Mouse (Mus musculus): ENCODE measurements at regions not wholly inside any gene's neighbourhood (a gene's known extent, or its start where the extent isn't known, plus 50 kb on each side); places are given as distances from the start of the nearest gene placed in this dataset.

DNA sequence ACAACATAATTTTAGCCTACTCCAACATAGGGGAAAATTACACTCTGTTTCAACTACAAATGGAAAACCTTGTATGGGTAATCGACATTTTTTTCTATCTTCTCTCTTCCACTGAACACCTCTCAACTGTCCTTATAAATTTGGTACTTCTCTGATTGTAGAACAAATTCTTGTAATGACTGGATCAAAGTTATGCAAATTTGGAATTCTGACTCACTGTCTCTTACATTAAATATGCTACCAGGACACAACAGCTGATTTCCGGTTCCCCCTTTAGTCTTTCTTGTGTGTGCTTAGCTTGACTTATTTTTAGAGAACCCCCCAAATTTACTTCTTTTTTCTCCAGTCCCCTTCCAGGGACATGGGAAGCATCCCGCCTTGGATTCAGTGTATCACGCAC, 68.2 kb upstream of the Slc44a3 start:
- Histone ChIP-seq H3K4me2 (replicated peaks; ENCODE audit: low read depth) (no peak overlapping the region), H3K27me3 (replicated peaks; ENCODE audit: control insufficient read depth, insufficient read depth, low read length) (0 out of 2 replicates have a peak, but pooled peaks cover 4% of the 10 kb centered on the region), H3K36me3 (ENCODE audit: control insufficient read depth, insufficient read depth) (no peaks in the 10 kb centered on the region), H3K4me3 (ENCODE audit: low read depth, low read length) (no peak overlapping the region), H3K27ac (ENCODE audit: low read depth, low read length) (no peak overlapping the region), H3K9ac (ENCODE audit: low read depth, low read length) (no peak overlapping the region), H3K4me1 (replicated peaks; ENCODE audit: control insufficient read depth, insufficient read depth, low read length) (peaks cover 5% of the 10 kb centered on the region), H3K9me3 (ENCODE audit: control insufficient read depth) (no peaks in the 10 kb centered on the region)
- TF ChIP-seq CTCF (IDR thresholded peaks at IDR 0.05; ENCODE audit: low read depth), result no peak
- ATAC-seq, result no peak
- 94% methylated on average over 4 of the region's 4 CpGs for WGBS

DNA sequence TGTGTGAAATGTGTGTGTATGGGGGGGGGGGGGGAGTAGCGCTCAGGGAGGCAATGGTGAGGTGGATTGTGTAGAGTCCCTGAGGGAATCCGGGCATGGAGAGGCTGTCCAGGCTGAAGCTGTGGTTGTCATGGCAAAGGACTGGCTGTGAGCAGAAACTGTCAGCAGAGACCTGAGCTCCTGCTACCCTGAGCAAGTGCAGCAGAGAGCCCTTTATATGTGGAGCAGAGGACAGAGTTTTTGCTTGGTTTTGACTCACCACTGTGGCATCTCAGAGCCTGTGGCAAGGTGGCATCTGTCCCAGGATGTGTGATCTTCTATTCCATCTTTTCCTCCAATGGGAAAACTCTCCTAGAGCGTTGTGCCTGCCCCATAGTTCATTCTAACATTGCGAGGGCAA, 65.8 kb upstream of the Slc44a3 start:
- H3K4me3 ChIP-seq (ENCODE audit: low read depth, low read length), result no peak overlapping the region
- TF ChIP-seq CTCF (IDR thresholded peaks at IDR 0.05; ENCODE audit: low read depth), result no peak
- H3K4me2 ChIP-seq (replicated peaks; ENCODE audit: low read depth), result no peak overlapping the region
- peaks cover 5% of the 10 kb centered on the region for H3K4me1 ChIP-seq (replicated peaks; ENCODE audit: control insufficient read depth, insufficient read depth, low read length)
- H3K36me3 ChIP-seq (ENCODE audit: control insufficient read depth, insufficient read depth), result no peaks in the 10 kb centered on the region
- H3K27me3 ChIP-seq (replicated peaks; ENCODE audit: control insufficient read depth, insufficient read depth, low read length), result 0 out of 2 replicates have a peak, but pooled peaks cover 4% of the 10 kb centered on the region
- 88% methylated on average over 4 of the region's 4 CpGs for WGBS
- ATAC-seq, result no peak
- H3K27ac ChIP-seq (ENCODE audit: low read depth, low read length), result no peak overlapping the region
- no peaks in the 10 kb centered on the region for H3K9me3 ChIP-seq (ENCODE audit: control insufficient read depth)
- no peak overlapping the region for H3K9ac ChIP-seq (ENCODE audit: low read depth, low read length)

DNA sequence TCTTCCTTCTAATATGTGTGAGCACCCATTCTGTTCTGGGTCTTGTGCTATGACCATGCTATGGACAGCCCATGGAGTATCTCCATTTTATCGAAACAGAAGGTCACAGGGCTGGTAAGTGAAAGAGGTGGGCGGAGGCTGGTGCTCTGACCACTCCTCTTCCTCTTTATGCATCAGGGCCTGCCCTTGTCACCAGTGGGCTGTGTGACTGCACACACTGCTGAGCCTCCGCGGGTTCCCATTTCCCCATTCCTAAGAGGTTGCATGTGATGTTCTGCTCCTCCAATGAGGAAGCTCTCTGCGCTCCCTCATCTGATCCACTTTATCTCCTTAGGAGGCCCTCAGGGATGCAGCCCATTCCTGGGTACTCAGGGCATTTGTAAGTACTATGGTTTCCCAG, 65.0 kb upstream of the Slc44a3 start:
- 87% methylated on average over 5 of the region's 5 CpGs for WGBS
- ATAC-seq, result no peak
- H3K9ac ChIP-seq (ENCODE audit: low read depth, low read length), result no peak overlapping the region
- no peak for TF ChIP-seq CTCF (IDR thresholded peaks at IDR 0.05; ENCODE audit: low read depth)
- no peaks in the 10 kb centered on the region for H3K36me3 ChIP-seq (ENCODE audit: control insufficient read depth, insufficient read depth)
- no peak overlapping the region for H3K27ac ChIP-seq (ENCODE audit: low read depth, low read length)
- peaks cover 1% of the 10 kb centered on the region for H3K4me1 ChIP-seq (replicated peaks; ENCODE audit: control insufficient read depth, insufficient read depth, low read length)
- H3K27me3 ChIP-seq (replicated peaks; ENCODE audit: control insufficient read depth, insufficient read depth, low read length), result 0 out of 2 replicates have a peak, but pooled peaks cover 4% of the 10 kb centered on the region
- H3K9me3 ChIP-seq (ENCODE audit: control insufficient read depth), result no peaks in the 10 kb centered on the region
- H3K4me2 ChIP-seq (replicated peaks; ENCODE audit: low read depth), result no peak overlapping the region
- H3K4me3 ChIP-seq (ENCODE audit: low read depth, low read length), result no peak overlapping the region

DNA sequence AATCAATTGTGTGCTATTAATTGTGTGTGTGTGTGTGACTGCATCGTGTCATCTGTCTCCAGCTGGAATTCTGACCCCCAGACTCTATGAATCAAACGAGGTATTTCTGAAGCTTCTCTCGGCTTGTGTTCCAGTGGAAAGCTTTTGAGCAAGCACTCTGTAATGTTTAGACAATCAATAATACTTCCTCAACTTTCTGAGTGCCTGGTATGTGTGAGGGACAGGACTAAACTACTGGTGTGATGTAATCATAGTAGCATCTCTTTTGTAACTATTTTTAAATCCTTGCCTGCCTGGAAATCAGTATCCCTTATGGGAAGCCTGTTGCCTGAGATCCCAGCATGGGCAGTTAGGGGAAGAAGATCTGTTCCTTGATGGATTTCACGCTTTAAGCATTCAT, 62.4 kb upstream of the Slc44a3 start:
- ATAC-seq, result no peak
- 48% methylated on average over 4 of the region's 4 CpGs for WGBS
- Histone ChIP-seq H3K36me3 (ENCODE audit: control insufficient read depth, insufficient read depth) (no peaks in the 10 kb centered on the region), H3K4me1 (replicated peaks; ENCODE audit: control insufficient read depth, insufficient read depth, low read length) (no peaks in the 10 kb centered on the region; the same call in 1 of the 2 replicates), H3K4me2 (replicated peaks; ENCODE audit: low read depth) (no peak overlapping the region), H3K9ac (ENCODE audit: low read depth, low read length) (no peak overlapping the region), H3K9me3 (ENCODE audit: control insufficient read depth) (no peaks in the 10 kb centered on the region), H3K4me3 (ENCODE audit: low read depth, low read length) (no peak overlapping the region), H3K27me3 (replicated peaks; ENCODE audit: control insufficient read depth, insufficient read depth, low read length) (no peaks in the 10 kb centered on the region), H3K27ac (ENCODE audit: low read depth, low read length) (no peak overlapping the region)
- TF ChIP-seq CTCF (IDR thresholded peaks at IDR 0.05; ENCODE audit: low read depth), result no peak

DNA sequence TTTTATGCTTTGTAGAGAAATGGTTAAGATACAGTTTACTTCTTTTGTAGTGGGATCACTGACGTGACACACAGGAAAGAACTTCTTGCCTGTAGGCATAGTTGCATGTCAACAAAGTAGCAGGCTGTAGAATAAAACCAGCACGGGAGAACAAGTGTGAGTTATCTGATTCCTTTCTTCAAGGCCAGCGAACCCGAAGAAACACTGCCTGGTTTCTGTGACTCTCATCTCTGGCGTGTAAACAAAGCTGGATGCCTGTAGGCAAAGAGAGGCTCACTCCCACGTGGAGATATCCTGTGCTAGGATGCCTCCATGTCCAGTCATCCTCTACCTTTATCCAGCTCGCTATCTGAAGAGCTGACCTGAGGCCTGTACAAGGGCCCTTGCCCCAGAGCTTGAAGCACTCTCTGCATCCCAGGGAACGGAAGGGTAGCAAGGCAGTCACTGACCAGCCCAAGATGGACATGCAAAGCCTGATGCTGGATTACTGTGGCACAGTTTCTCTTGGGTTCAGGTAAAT, 61.5 kb upstream of the Slc44a3 start:
- H3K4me3 ChIP-seq (ENCODE audit: low read depth, low read length), result no peak overlapping the region
- 42% methylated on average over 8 of the region's 8 CpGs for WGBS
- no peaks in the 10 kb centered on the region for H3K27me3 ChIP-seq (replicated peaks; ENCODE audit: control insufficient read depth, insufficient read depth, low read length)
- H3K9me3 ChIP-seq (ENCODE audit: control insufficient read depth), result no peaks in the 10 kb centered on the region
- H3K9ac ChIP-seq (ENCODE audit: low read depth, low read length), result no peak overlapping the region
- no peak overlapping the region for H3K27ac ChIP-seq (ENCODE audit: low read depth, low read length)
- no peak for TF ChIP-seq CTCF (IDR thresholded peaks at IDR 0.05; ENCODE audit: low read depth)
- H3K4me2 ChIP-seq (replicated peaks; ENCODE audit: low read depth), result no peak overlapping the region
- H3K4me1 ChIP-seq (replicated peaks; ENCODE audit: control insufficient read depth, insufficient read depth, low read length), result no peaks in the 10 kb centered on the region; the same call in 1 of the 2 replicates
- no peak for ATAC-seq
- H3K36me3 ChIP-seq (ENCODE audit: control insufficient read depth, insufficient read depth), result no peaks in the 10 kb centered on the region

DNA sequence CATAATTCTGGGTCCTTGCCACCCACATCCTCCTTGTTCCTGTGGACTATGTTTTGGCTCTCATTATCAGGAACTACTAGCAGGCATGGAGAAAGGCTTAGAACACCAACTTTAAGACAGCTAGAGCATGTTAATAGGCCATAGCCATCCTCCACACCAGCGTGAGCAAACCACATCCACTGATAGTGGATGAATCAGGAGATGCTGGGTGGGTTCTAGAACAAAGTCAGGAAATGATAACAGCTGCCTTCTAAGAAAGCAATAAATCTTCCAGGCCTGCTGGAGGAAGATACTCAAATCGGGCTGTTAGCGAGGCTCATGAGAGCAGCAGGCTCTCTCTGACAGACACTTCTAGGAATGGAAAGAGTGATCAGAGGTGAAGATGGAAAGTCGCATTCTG, 60.9 kb upstream of the Slc44a3 start:
- Histone ChIP-seq H3K4me1 (replicated peaks; ENCODE audit: control insufficient read depth, insufficient read depth, low read length) (no peaks in the 10 kb centered on the region; the same call in 1 of the 2 replicates), H3K27ac (ENCODE audit: low read depth, low read length) (no peak overlapping the region), H3K4me2 (replicated peaks; ENCODE audit: low read depth) (no peak overlapping the region), H3K27me3 (replicated peaks; ENCODE audit: control insufficient read depth, insufficient read depth, low read length) (no peaks in the 10 kb centered on the region), H3K36me3 (ENCODE audit: control insufficient read depth, insufficient read depth) (no peaks in the 10 kb centered on the region), H3K9ac (ENCODE audit: low read depth, low read length) (no peak overlapping the region), H3K4me3 (ENCODE audit: low read depth, low read length) (no peak overlapping the region), H3K9me3 (ENCODE audit: control insufficient read depth) (no peaks in the 10 kb centered on the region)
- no peak for ATAC-seq
- 31% methylated on average over 4 of the region's 4 CpGs for WGBS
- no peak for TF ChIP-seq CTCF (IDR thresholded peaks at IDR 0.05; ENCODE audit: low read depth)

DNA sequence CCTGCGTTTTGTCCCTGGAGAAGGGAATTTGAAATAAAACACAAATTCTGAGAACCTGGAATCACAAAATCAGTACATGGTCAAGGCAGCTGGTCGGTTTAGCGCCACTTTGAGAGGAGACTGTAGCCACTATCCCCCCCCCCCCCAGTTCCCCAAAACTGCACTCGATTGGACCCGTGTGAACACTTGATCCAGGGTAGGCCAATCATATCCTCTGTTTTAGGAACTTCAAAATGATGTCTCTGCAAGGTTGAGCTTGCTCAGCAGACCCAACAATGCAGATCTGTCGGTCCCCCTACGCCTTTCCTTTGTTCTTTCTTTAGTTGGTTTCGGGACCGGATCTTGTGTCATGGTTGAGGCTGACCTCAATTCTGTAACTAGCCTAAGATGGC, 57.3 kb upstream of the Slc44a3 start:
- WGBS, result 85% methylated on average over 9 of the region's 9 CpGs
- H3K9me3 ChIP-seq (ENCODE audit: control insufficient read depth), result no peaks in the 10 kb centered on the region
- peak overlapping the region; percentile 30; the same call in 1 of the 2 replicates for H3K27ac ChIP-seq (ENCODE audit: low read depth, low read length)
- H3K4me1 ChIP-seq (replicated peaks; ENCODE audit: control insufficient read depth, insufficient read depth, low read length), result no peaks in the 10 kb centered on the region; the same call in 1 of the 2 replicates
- H3K9ac ChIP-seq (ENCODE audit: low read depth, low read length), result no peak overlapping the region
- no peaks in the 10 kb centered on the region for H3K27me3 ChIP-seq (replicated peaks; ENCODE audit: control insufficient read depth, insufficient read depth, low read length)
- ATAC-seq, result no peak
- H3K4me2 ChIP-seq (replicated peaks; ENCODE audit: low read depth), result no peak overlapping the region
- H3K4me3 ChIP-seq (ENCODE audit: low read depth, low read length), result no peak overlapping the region
- H3K36me3 ChIP-seq (ENCODE audit: control insufficient read depth, insufficient read depth), result no peaks in the 10 kb centered on the region
- TF ChIP-seq CTCF (IDR thresholded peaks at IDR 0.05; ENCODE audit: low read depth), result no peak

Measured in intestine, postnatal 0 days (tissue).